Mouse (Mus musculus) layer of hippocampus, adult 2 months (tissue): Measurements from ENCODE around the gene Olfr495. TPM values are rescaled to one million over a fixed set of nuclear protein-coding genes. Genes with fewer than 3 reads are reported as not detected.

Experiments used
- DNase-seq, 2 experiments: peaks; one replicate each; pipeline ENCODE4 v3.0.0; 2022; ENCODE audit warnings: low spot score in 2 of 2
- H3K27ac ChIP-seq: fragments of 200-600 bp; 2 replicates; pipeline ENCODE4 v1.8.1; 2022
- H3K4me3 ChIP-seq: fragments of 200-600 bp; 2 replicates; pipeline ENCODE4 v1.8.1; 2022; ENCODE audit warnings: mild to moderate bottlenecking
- CTCF ChIP-seq: fragments of 200-600 bp; conservative IDR thresholded peaks from 2 replicates; pipeline ENCODE4 v1.8.1; 2022; ENCODE audit warnings: antibody characterized with exemption, mild to moderate bottlenecking, moderate library complexity
- long read RNA-seq, 2 experiments: library from polyadenylated mRNA; stranded (forward); transcript quantifications; one replicate each; pipeline ENCODE4 v2.0.0; 2021; ENCODE audit warnings: borderline mapping rate in 2 of 2
- total RNA-seq, 2 experiments: library from RNA; stranded (reverse); gene quantifications; 2 replicates each; pipeline ENCODE4 v1.2.3; 2021

Olfr495 gene
- total RNA-seq: not detected
- long read RNA-seq, experiment 1: 0 reads
- long read RNA-seq, experiment 2: 0 reads

DNA sequence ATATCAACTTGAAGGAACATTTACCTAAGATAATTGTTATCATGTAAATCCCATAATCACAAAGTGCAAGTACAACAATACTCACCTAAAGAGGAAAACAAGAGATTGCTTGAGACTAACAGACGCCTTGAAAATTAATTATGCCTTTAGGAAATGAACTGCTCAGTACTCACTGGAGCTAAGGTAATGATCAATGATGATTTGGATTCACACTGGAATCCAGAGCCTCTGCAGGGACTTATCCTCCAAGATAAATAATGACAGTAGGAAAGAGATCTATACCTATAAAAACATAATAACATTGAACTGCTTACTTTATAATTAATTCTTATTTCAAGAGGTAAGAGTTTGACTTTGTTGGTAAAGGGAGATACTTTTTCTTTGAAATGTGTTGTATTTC is at the start of gene Olfr495:
Gene Olfr495 (plus strand): TSS at position 301 of the 400 bp plus-strand sequence.
- DNase-seq: no peak
- H3K27ac ChIP-seq: no peak within 1 kb of the TSS
- TF ChIP-seq CTCF: no peak
- H3K4me3 ChIP-seq: no peak within 1 kb of the TSS

DNA sequence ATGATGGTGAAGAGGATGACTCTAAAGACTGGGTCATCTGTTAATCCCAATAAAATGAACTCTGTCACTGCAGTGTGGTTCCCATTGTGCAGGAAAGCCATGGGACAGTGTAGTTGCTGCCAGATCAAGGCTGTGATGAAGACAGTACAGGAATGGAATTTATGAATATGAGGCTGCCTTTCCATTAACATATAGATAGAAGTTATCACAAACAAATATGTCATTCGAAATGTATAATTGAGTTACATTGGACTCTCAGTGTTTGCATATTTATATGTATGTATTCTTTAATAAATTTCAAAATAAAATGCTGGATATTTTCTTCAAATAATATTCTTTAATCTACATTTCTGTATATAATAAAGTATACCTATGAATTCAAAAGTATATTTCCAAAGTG is 46.1 kb upstream of the Olfr495 start, which contains the start of gene Olfr493:
Gene Olfr493 (minus strand): TSS at position 101 of the 400 bp plus-strand sequence.
- TF ChIP-seq CTCF: no peak
- DNase-seq: no peak
- no peak within 1 kb of the TSS for H3K4me3 ChIP-seq
- no peak within 1 kb of the TSS for H3K27ac ChIP-seq

DNA sequence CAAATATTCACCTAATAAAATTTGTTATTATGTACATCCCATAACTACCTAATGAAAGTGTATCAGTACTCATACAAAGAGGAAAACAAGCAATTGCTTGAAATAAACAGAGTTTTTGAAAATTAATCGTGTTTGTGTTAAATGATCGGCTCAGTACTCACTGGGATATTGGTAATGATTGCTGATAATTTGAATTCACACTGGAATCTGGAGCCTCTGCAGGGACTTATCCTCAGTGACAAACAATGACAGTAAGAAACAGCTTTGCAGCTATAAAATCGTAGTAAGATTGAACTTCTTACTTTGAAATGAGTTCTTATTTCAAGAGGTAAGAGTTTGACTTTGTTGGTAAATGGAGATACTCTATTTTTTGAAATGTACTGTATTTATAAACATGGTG is 27.9 kb upstream of the Olfr495 start, which contains the start of gene Olfr494:
Gene Olfr494 (plus strand): TSS at position 301 of the 400 bp plus-strand sequence.
- no peak for DNase-seq
- Histone ChIP-seq H3K27ac (no peak within 1 kb of the TSS), H3K4me3 (no peak within 1 kb of the TSS)
- TF ChIP-seq CTCF: no peak

DNA sequence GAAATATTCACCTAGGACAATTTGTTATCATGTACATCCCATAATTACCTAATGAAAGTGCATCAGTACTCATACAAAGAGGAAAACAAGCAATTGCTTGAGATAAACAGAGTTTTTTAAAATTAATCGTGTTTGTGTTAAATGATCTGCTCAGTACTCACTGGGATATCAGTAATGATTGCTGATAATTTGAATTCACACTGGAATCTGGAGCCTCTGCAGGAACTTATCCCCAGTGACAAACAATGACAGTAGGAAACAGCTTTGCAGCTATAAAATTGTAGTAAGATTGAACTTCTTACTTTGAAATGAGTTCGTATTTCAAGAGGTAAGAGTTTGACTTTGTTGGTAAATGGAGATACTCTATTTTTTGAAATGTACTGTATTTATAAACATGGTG is 27.2 kb downstream of the Olfr495 start, which contains the start of gene Olfr497:
Gene Olfr497 (plus strand): TSS at position 301 of the 400 bp plus-strand sequence.
- H3K4me3 ChIP-seq: no peak within 1 kb of the TSS
- TF ChIP-seq CTCF: no peak
- no peak within 1 kb of the TSS for H3K27ac ChIP-seq
- no peak for DNase-seq

Other genes with a start within 250 kb of the Olfr495 start
- gene Olfr485, start 233.3 kb upstream of the Olfr495 start, total RNA-seq: not detected
- not detected for gene Olfr486, start 220.4 kb upstream of the Olfr495 start, total RNA-seq
- gene Olfr487, start 178.5 kb upstream of the Olfr495 start, total RNA-seq: not detected
- not detected for gene Olfr488, start 134.8 kb upstream of the Olfr495 start, total RNA-seq
- not detected for gene Olfr490, start 104.2 kb upstream of the Olfr495 start, total RNA-seq
- not detected for gene Olfr491, start 79.7 kb upstream of the Olfr495 start, total RNA-seq
- not detected for gene Olfr492, start 69.5 kb upstream of the Olfr495 start, total RNA-seq
- not detected for gene Olfr493, start 46.2 kb upstream of the Olfr495 start, total RNA-seq
- gene Olfr494, start 27.8 kb upstream of the Olfr495 start, total RNA-seq: not detected
- gene Olfr497, start 27.3 kb downstream of the Olfr495 start, total RNA-seq: not detected
- not detected for gene Olfr498, start 72.2 kb downstream of the Olfr495 start, total RNA-seq
- gene Olfr502, start 131.9 kb downstream of the Olfr495 start, total RNA-seq: not detected
- not detected for gene Olfr503, start 151.4 kb downstream of the Olfr495 start, total RNA-seq
- not detected for gene Olfr504, start 172.6 kb downstream of the Olfr495 start, total RNA-seq
- not detected for gene Olfr506, start 217.6 kb downstream of the Olfr495 start, total RNA-seq
- not detected for gene Olfr507, start 228.6 kb downstream of the Olfr495 start, total RNA-seq
- not detected for gene Olfr508, start 236.8 kb downstream of the Olfr495 start, total RNA-seq